In the genomic region with DNA sequence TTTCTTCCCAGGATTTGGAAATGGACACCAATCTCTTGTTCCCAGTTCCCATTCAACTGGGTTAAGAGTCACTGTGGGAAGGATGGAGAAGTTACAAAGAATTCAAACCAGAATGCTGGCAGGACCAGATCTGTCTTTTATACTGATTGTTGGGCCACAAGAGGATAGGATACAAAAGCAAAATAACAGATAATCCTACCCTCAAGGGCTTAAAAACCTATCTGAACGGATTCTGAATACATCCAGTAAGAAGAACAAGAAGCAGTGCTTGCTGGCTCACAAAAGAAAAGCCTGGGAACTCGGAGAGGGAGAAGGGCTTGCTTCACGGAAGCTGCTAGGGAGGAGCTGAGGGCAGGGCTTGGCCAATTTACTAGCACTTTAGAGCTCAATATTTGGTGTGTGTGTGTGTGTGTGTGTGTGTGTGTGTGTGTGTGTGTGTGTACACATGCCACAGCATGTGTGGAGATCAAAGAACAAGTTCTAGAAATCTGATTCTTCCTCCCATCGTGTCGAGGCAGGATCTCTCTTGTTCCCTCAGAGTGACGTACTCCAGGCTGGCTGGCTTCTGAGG, we compare ENCODE assay signal across 15 mouse cellular contexts.
"Had no signal": no experiment of that assay in that cellular context is flagged by ENCODE, and none has a peak within 500 bp of the region (broad histone marks: within the 10 kb centered on the region; RNA-seq: fewer than 3 reads in every experiment).

No protein-coding gene starts in this region.

- H3K27ac ChIP-seq: kidney, postnatal 0 days; limb, embryonic 13.5 days; liver, embryonic 15.5 days; midbrain, embryonic 12.5 days; stomach, embryonic 15.5 days had no signal

- H3K4me2 ChIP-seq: limb, embryonic 13.5 days; liver, embryonic 11.5 days; liver, embryonic 15.5 days; lung, embryonic 14.5 days; midbrain, embryonic 12.5 days; stomach, embryonic 15.5 days had no signal

- H3K9me3 ChIP-seq: limb, embryonic 13.5 days; liver, embryonic 15.5 days; midbrain, embryonic 12.5 days; stomach, embryonic 15.5 days had no signal

- H3K4me1 ChIP-seq: limb, embryonic 13.5 days; liver, embryonic 15.5 days; midbrain, embryonic 12.5 days; stomach, embryonic 15.5 days had no signal

- ATAC-seq: inflammation-experienced regulatory T-cells, adult 6 months; intestine, postnatal 0 days had no signal

- DNase-seq: kidney, adult 8-10 months; kidney, postnatal 36 days; lung, embryonic 14.5 days; lung, postnatal 10 days; lung, postnatal 4 days; right cerebral cortex, postnatal 14 days; thymus, postnatal 4 days had no signal

- H3K4me3 ChIP-seq: limb, embryonic 13.5 days; liver, embryonic 15.5 days; midbrain, embryonic 12.5 days; stomach, embryonic 15.5 days had no signal

- H3K9ac ChIP-seq: limb, embryonic 13.5 days; liver, embryonic 15.5 days; lung, embryonic 14.5 days; midbrain, embryonic 12.5 days; stomach, embryonic 15.5 days had no signal

- H3K36me3 ChIP-seq: limb, embryonic 13.5 days; liver, embryonic 15.5 days; midbrain, embryonic 12.5 days; stomach, embryonic 15.5 days had no signal

- H3K27me3 ChIP-seq: limb, embryonic 13.5 days; midbrain, embryonic 12.5 days; stomach, embryonic 15.5 days had no signal
